Mouse (Mus musculus): ENCODE measurements around the gene Cckbr. TPM values are rescaled to one million over a fixed set of nuclear protein-coding genes. Genes with fewer than 3 reads are reported as not detected.

The Cckbr gene
- polyA plus RNA-seq, 1 experiment, result not detected

DNA sequence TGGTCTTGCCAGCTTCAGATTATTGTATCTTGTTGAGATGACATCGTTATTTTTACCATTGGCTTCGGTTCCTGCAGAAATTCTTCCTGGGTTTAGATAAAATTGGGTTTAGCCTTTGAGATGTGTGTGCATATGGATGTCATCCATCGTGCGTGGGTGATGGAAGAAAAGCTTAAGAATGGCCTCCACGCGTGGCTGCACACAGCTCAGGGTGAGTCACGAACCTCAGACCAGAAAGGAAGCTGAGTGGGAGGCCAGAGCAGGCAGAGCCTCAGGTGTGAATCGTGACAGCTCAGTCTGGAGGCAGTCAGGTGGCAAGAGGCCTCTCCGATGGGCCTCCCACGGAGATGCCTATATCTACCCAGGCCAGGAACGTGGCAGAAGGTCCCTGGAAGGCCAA, 93.8 kb downstream of the Cckbr start:
- no peak overlapping the region for H3K4me2 ChIP-seq (ENCODE audit: low read depth)
- no peak overlapping the region for H3K4me3 ChIP-seq
- H3K27me3 ChIP-seq (ENCODE audit: control insufficient read depth, insufficient read depth, insufficient read length), result peaks cover 4% of the 10 kb centered on the region
- no peaks in the 10 kb centered on the region for H3K79me2 ChIP-seq (ENCODE audit: control insufficient read depth, insufficient read depth)
- H3K36me3 ChIP-seq (ENCODE audit: control insufficient read depth, insufficient read depth), result no peaks in the 10 kb centered on the region
- TF ChIP-seq MYOG (IDR thresholded peaks at IDR 0.05; ENCODE audit: control insufficient read depth in 1 of 3, insufficient read depth in 1 of 3, insufficient read length in 2 of 3, low read depth in 2 of 3) (no peak), E2F4 (IDR thresholded peaks at IDR 0.05; ENCODE audit: insufficient read depth) (no peak), MYOD1 (IDR thresholded peaks at IDR 0.05; ENCODE audit: control insufficient read depth in 1 of 3, insufficient read length in 2 of 3, low read depth in 2 of 3) (no peak), TCF12 (IDR thresholded peaks at IDR 0.05; ENCODE audit: insufficient read depth, poor library complexity, severe bottlenecking) (no peak), REST (IDR thresholded peaks at IDR 0.05; ENCODE audit: insufficient read depth, insufficient read length) (no peak), POLR2A (IDR thresholded peaks at IDR 0.05; ENCODE audit: insufficient read length, low read depth) (no peak), USF1 (IDR thresholded peaks at IDR 0.05; ENCODE audit: low read depth) (no peak), SRF (IDR thresholded peaks at IDR 0.05; ENCODE audit: control insufficient read depth, insufficient read length, low read depth) (no peak), MAX (IDR thresholded peaks at IDR 0.05; ENCODE audit: low read depth) (no peak), POLR2AphosphoS2 (IDR thresholded peaks at IDR 0.05; ENCODE audit: insufficient read length, low read depth) (no peak), CEBPB (IDR thresholded peaks at IDR 0.05; ENCODE audit: insufficient read depth, poor library complexity, severe bottlenecking) (no peak)
- H3ac ChIP-seq (ENCODE audit: control insufficient read depth, insufficient read length), result no peak overlapping the region

DNA sequence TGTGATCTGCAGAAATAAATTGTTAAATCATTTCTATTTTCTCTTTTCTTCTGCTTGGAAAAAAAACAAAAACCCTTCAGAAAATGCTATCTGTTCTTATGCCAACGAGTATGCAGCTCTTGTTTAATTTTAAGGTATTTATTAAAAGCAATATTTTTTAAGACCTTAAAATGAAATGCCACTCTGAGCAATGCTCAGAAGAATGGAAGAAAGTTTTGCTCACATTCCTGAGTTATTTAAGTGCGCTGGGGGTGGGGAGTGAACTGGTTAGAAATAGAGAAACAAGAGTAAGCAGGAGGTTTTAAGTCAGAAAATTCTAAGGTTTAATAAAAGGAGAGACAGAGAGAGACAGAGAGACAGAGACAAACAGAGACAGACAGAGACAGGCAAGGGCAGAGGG, 94.2 kb downstream of the Cckbr start:
- Histone ChIP-seq H3K27me3 (ENCODE audit: control insufficient read depth, insufficient read depth, insufficient read length) (peaks cover 4% of the 10 kb centered on the region), H3ac (ENCODE audit: control insufficient read depth, insufficient read length) (no peak overlapping the region), H3K79me2 (ENCODE audit: control insufficient read depth, insufficient read depth) (no peaks in the 10 kb centered on the region), H3K4me3 (no peak overlapping the region), H3K4me2 (ENCODE audit: low read depth) (no peak overlapping the region), H3K36me3 (ENCODE audit: control insufficient read depth, insufficient read depth) (no peaks in the 10 kb centered on the region)
- TF ChIP-seq MYOD1 (IDR thresholded peaks at IDR 0.05; ENCODE audit: control insufficient read depth in 1 of 3, insufficient read length in 2 of 3, low read depth in 2 of 3), result no peak
- TF ChIP-seq E2F4 (IDR thresholded peaks at IDR 0.05; ENCODE audit: insufficient read depth), result no peak
- TF ChIP-seq SRF (IDR thresholded peaks at IDR 0.05; ENCODE audit: control insufficient read depth, insufficient read length, low read depth), result no peak
- TF ChIP-seq CEBPB (IDR thresholded peaks at IDR 0.05; ENCODE audit: insufficient read depth, poor library complexity, severe bottlenecking), result no peak
- no peak for TF ChIP-seq TCF12 (IDR thresholded peaks at IDR 0.05; ENCODE audit: insufficient read depth, poor library complexity, severe bottlenecking)
- TF ChIP-seq TCF3 (IDR thresholded peaks at IDR 0.05; ENCODE audit: insufficient read length, low read depth), result no peak
- no peak for TF ChIP-seq POLR2A (IDR thresholded peaks at IDR 0.05; ENCODE audit: insufficient read length, low read depth)
- no peak for TF ChIP-seq MAX (IDR thresholded peaks at IDR 0.05; ENCODE audit: low read depth)
- no peak for TF ChIP-seq POLR2AphosphoS2 (IDR thresholded peaks at IDR 0.05; ENCODE audit: insufficient read length, low read depth)
- TF ChIP-seq MYOG (IDR thresholded peaks at IDR 0.05; ENCODE audit: control insufficient read depth in 1 of 3, insufficient read depth in 1 of 3, insufficient read length in 2 of 3, low read depth in 2 of 3), result no peak

DNA sequence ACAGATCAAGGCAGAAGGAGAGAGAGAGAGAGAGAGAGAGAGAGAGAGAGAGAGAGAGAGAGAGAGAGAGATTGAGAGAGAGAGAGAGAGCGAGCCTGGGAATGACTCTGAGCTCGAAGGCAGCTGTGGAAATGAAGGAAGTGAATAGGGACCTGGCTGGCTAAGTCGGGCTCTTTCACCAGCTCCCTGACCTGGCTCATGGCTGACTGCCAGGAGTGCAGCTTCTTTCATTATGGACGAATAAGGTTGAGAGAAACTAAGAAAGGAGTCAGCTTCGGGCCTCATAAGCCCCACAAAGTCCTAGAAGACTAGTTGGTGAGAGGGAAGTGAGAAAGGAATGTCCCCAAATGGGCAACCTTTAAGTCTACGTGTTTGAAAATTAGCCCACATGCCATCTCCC, 94.7 kb downstream of the Cckbr start:
- H3K27me3 ChIP-seq (ENCODE audit: control insufficient read depth, insufficient read depth, insufficient read length), result peaks cover 4% of the 10 kb centered on the region
- H3K36me3 ChIP-seq (ENCODE audit: control insufficient read depth, insufficient read depth), result no peaks in the 10 kb centered on the region
- no peak overlapping the region for H3ac ChIP-seq (ENCODE audit: control insufficient read depth, insufficient read length)
- no peak for TF ChIP-seq TCF3 (IDR thresholded peaks at IDR 0.05; ENCODE audit: insufficient read length, low read depth)
- no peak overlapping the region for H3K4me2 ChIP-seq (ENCODE audit: low read depth)
- H3K79me2 ChIP-seq (ENCODE audit: control insufficient read depth, insufficient read depth), result no peaks in the 10 kb centered on the region
- H3K4me3 ChIP-seq, result no peak overlapping the region

Other genes starting within 250 kb of the Cckbr start
- gene Olfr685, start 239.7 kb upstream of the Cckbr start, polyA plus RNA-seq (2012; fragmentation: generic; extraction: Trizol), result not detected
- gene Olfr686, start 218.2 kb upstream of the Cckbr start, polyA plus RNA-seq (2012; fragmentation: generic; extraction: Trizol), result not detected
- gene Olfr688, start 137.6 kb upstream of the Cckbr start, polyA plus RNA-seq (2012; fragmentation: generic; extraction: Trizol), result not detected
- not detected for gene Olfr689, start 114.6 kb upstream of the Cckbr start, polyA plus RNA-seq (2012; fragmentation: generic; extraction: Trizol)
- not detected for gene Olfr690, start 91.6 kb upstream of the Cckbr start, polyA plus RNA-seq (2012; fragmentation: generic; extraction: Trizol)
- gene Olfr691, start 83.5 kb upstream of the Cckbr start, polyA plus RNA-seq (2012; fragmentation: generic; extraction: Trizol), result not detected
- not detected for gene Olfr692, start 57.5 kb upstream of the Cckbr start, polyA plus RNA-seq (2012; fragmentation: generic; extraction: Trizol)
- not detected for gene Gm5901, start 50.7 kb upstream of the Cckbr start, polyA plus RNA-seq (2012; fragmentation: generic; extraction: Trizol)
- gene Fam160a2, start 25.7 kb upstream of the Cckbr start, polyA plus RNA-seq (2012; fragmentation: generic; extraction: Trizol), result 16.4 TPM
- 0.05 TPM for gene Cnga4, start 21.2 kb upstream of the Cckbr start, polyA plus RNA-seq (2012; fragmentation: generic; extraction: Trizol)
- gene Cavin3, start 56.6 kb downstream of the Cckbr start, polyA plus RNA-seq (2012; fragmentation: generic; extraction: Trizol), result 88.4 TPM
- 45.5 TPM for gene Smpd1, start 128.6 kb downstream of the Cckbr start, polyA plus RNA-seq (2012; fragmentation: generic; extraction: Trizol)
- gene Apbb1, start 155.9 kb downstream of the Cckbr start, polyA plus RNA-seq (2012; fragmentation: generic; extraction: Trizol), result 34.3 TPM
- 0.18 TPM for gene Hpx, start 174.4 kb downstream of the Cckbr start, polyA plus RNA-seq (2012; fragmentation: generic; extraction: Trizol)
- gene Trim3, start 207.8 kb downstream of the Cckbr start, polyA plus RNA-seq (2012; fragmentation: generic; extraction: Trizol), result 42.8 TPM
- 154 TPM for gene Timm10b, start 214.3 kb downstream of the Cckbr start, polyA plus RNA-seq (2012; fragmentation: generic; extraction: Trizol)
- 28.4 TPM for gene Arfip2, start 214.7 kb downstream of the Cckbr start, polyA plus RNA-seq (2012; fragmentation: generic; extraction: Trizol)
- 56.6 TPM for gene Gm45799, start 214.8 kb downstream of the Cckbr start, polyA plus RNA-seq (2012; fragmentation: generic; extraction: Trizol)
- gene Dnhd1, start 225.1 kb downstream of the Cckbr start, polyA plus RNA-seq (2012; fragmentation: generic; extraction: Trizol), result 0.68 TPM